Mouse (Mus musculus): ENCODE measurements at regions not wholly inside any gene's neighbourhood (a gene's known extent, or its start where the extent isn't known, plus 50 kb on each side); places are given as distances from the start of the nearest gene placed in this dataset.
A peak's percentile ranks its signal among the peaks of the same experiment; 100 is the strongest.
"Not testable (repeated sequence)": the region's sequence is repeated elsewhere in the genome, so short reads cannot be mapped to it uniquely, and the experiment has no call there.

- H3K4me2 ChIP-seq, result no peak overlapping the region
- H3K9me3 ChIP-seq, result no peaks in the 10 kb centered on the region
- no peak for ATAC-seq (ENCODE audit: low FRiP score)
- no peak overlapping the region for H3K4me3 ChIP-seq (replicated peaks)
- 91% methylated on average over 7 of the region's 7 CpGs for WGBS
- H3K27ac ChIP-seq, result no peak overlapping the region
- no peaks in the 10 kb centered on the region for H3K27me3 ChIP-seq
- H3K4me1 ChIP-seq, result no peaks in the 10 kb centered on the region
- no peak overlapping the region for H3K9ac ChIP-seq
- no peaks in the 10 kb centered on the region for H3K36me3 ChIP-seq (replicated peaks)
These were observed 74.7 kb upstream of the Anapc15-ps start for GRCm38 (mm10) chr10:95747939-95748338.

- H3K4me2 ChIP-seq, result no peak overlapping the region
- no peaks in the 10 kb centered on the region for H3K9me3 ChIP-seq
- 80% methylated on average over 10 of the region's 10 CpGs for WGBS
- ATAC-seq (ENCODE audit: low FRiP score), result no peak
- H3K4me3 ChIP-seq (replicated peaks), result no peak overlapping the region
- no peaks in the 10 kb centered on the region for H3K27me3 ChIP-seq
- no peak overlapping the region for H3K27ac ChIP-seq
- H3K4me1 ChIP-seq, result no peaks in the 10 kb centered on the region
- H3K36me3 ChIP-seq (replicated peaks), result no peaks in the 10 kb centered on the region
- no peak overlapping the region for H3K9ac ChIP-seq
These were observed 72.8 kb upstream of the Anapc15-ps start for GRCm38 (mm10) chr10:95745834-95746620.

GRCm38 (mm10) chr10:95745254-95745653 is 72.0 kb upstream of the Anapc15-ps start:
- Histone ChIP-seq H3K4me1 (no peaks in the 10 kb centered on the region), H3K27ac (no peak overlapping the region), H3K4me3 (replicated peaks) (no peak overlapping the region), H3K9me3 (no peaks in the 10 kb centered on the region), H3K4me2 (no peak overlapping the region), H3K9ac (no peak overlapping the region), H3K27me3 (no peaks in the 10 kb centered on the region), H3K36me3 (replicated peaks) (no peaks in the 10 kb centered on the region)
- 87% methylated on average over 2 of the region's 2 CpGs for WGBS
- no peak for ATAC-seq (ENCODE audit: low FRiP score)

- Histone ChIP-seq H3K27ac (no peak overlapping the region), H3K4me1 (no peaks in the 10 kb centered on the region), H3K4me2 (no peak overlapping the region), H3K4me3 (replicated peaks) (no peak overlapping the region), H3K27me3 (no peaks in the 10 kb centered on the region), H3K9me3 (no peaks in the 10 kb centered on the region), H3K9ac (no peak overlapping the region), H3K36me3 (replicated peaks) (no peaks in the 10 kb centered on the region)
- ATAC-seq (ENCODE audit: low FRiP score), result no peak
- 91% methylated on average over 6 of the region's 6 CpGs for WGBS
These were observed 70.4 kb upstream of the Anapc15-ps start for GRCm38 (mm10) chr10:95743627-95744026.

- no peak overlapping the region for H3K4me2 ChIP-seq
- H3K27ac ChIP-seq, result no peak overlapping the region
- H3K4me1 ChIP-seq, result no peaks in the 10 kb centered on the region
- 95% methylated on average over 4 of the region's 4 CpGs for WGBS
- ATAC-seq (ENCODE audit: low FRiP score), result no peak
- H3K36me3 ChIP-seq (replicated peaks), result no peaks in the 10 kb centered on the region
- no peaks in the 10 kb centered on the region for H3K27me3 ChIP-seq
- H3K9me3 ChIP-seq, result peaks cover 10% of the 10 kb centered on the region; the same call in 1 of the 2 replicates
- H3K4me3 ChIP-seq (replicated peaks), result no peak overlapping the region
- no peak overlapping the region for H3K9ac ChIP-seq
These were observed 66.2 kb upstream of the Anapc15-ps start for GRCm38 (mm10) chr10:95739421-95739820.

- H3K36me3 ChIP-seq (replicated peaks); H3K27me3 ChIP-seq; H3K4me1 ChIP-seq; H3K4me2 ChIP-seq; H3K9ac ChIP-seq; H3K27ac ChIP-seq; ATAC-seq (ENCODE audit: low FRiP score); H3K4me3 ChIP-seq (replicated peaks): not testable (repeated sequence)
- H3K9me3 ChIP-seq, result peaks cover 10% of the 10 kb centered on the region; the same call in 1 of the 2 replicates
- 84% methylated on average over 5 of the region's 5 CpGs for WGBS
These were observed 63.5 kb upstream of the Anapc15-ps start for GRCm38 (mm10) chr10:95736743-95737142.

- H3K4me2 ChIP-seq, result no peak overlapping the region
- H3K27me3 ChIP-seq, result no peaks in the 10 kb centered on the region
- H3K36me3 ChIP-seq (replicated peaks), result no peaks in the 10 kb centered on the region
- no peak overlapping the region for H3K4me3 ChIP-seq (replicated peaks)
- no peak overlapping the region for H3K27ac ChIP-seq
- no peak for ATAC-seq (ENCODE audit: low FRiP score)
- 92% methylated on average over 10 of the region's 10 CpGs for WGBS
- H3K9ac ChIP-seq, result no peak overlapping the region
- no peaks in the 10 kb centered on the region for H3K9me3 ChIP-seq
- 0 out of 2 replicates have a peak, but pooled peaks cover 8% of the 10 kb centered on the region for H3K4me1 ChIP-seq
These were observed 57.8 kb upstream of the Anapc15-ps start for GRCm38 (mm10) chr10:95731001-95731400.

- Histone ChIP-seq H3K9me3 (no peaks in the 10 kb centered on the region), H3K4me1 (0 out of 2 replicates have a peak, but pooled peaks cover 8% of the 10 kb centered on the region), H3K9ac (no peak overlapping the region), H3K36me3 (replicated peaks) (no peaks in the 10 kb centered on the region), H3K4me2 (no peak overlapping the region), H3K27me3 (no peaks in the 10 kb centered on the region), H3K27ac (0 out of 2 replicates have a peak overlapping the region, but pooled peaks have one; percentile 13), H3K4me3 (replicated peaks) (no peak overlapping the region)
- peak; percentile 67; the same call in 1 of the 2 replicates for ATAC-seq (ENCODE audit: low FRiP score)
- 24% methylated on average over 9 of the region's 9 CpGs for WGBS
These were observed 56.6 kb upstream of the Anapc15-ps start for GRCm38 (mm10) chr10:95729890-95730289.

GRCm38 (mm10) chr10:95725910-95726309 is 52.7 kb upstream of the Anapc15-ps start:
- Histone ChIP-seq H3K9ac (no peak overlapping the region), H3K9me3 (no peaks in the 10 kb centered on the region), H3K4me1 (0 out of 2 replicates have a peak, but pooled peaks cover 8% of the 10 kb centered on the region), H3K36me3 (replicated peaks) (no peaks in the 10 kb centered on the region), H3K4me2 (no peak overlapping the region), H3K27ac (no peak overlapping the region), H3K27me3 (no peaks in the 10 kb centered on the region), H3K4me3 (replicated peaks) (no peak overlapping the region)
- no peak for ATAC-seq (ENCODE audit: low FRiP score)
- 77% methylated on average over 5 of the region's 5 CpGs for WGBS

GRCm38 (mm10) chr10:95725349-95725748 is 52.1 kb upstream of the Anapc15-ps start:
- H3K9ac ChIP-seq, result no peak overlapping the region
- no peaks in the 10 kb centered on the region for H3K27me3 ChIP-seq
- H3K9me3 ChIP-seq, result no peaks in the 10 kb centered on the region
- WGBS, result 84% methylated on average over 5 of the region's 5 CpGs
- H3K4me1 ChIP-seq, result 0 out of 2 replicates have a peak, but pooled peaks cover 8% of the 10 kb centered on the region
- H3K4me3 ChIP-seq (replicated peaks), result no peak overlapping the region
- H3K36me3 ChIP-seq (replicated peaks), result no peaks in the 10 kb centered on the region
- H3K4me2 ChIP-seq, result no peak overlapping the region
- no peak overlapping the region for H3K27ac ChIP-seq
- ATAC-seq (ENCODE audit: low FRiP score), result no peak
